Mouse (Mus musculus) midbrain, embryonic 12.5 days (tissue): Measurements from ENCODE around the gene Prss29. TPM values are rescaled to one million over a fixed set of nuclear protein-coding genes. Genes with fewer than 3 reads are reported as not detected.

Experiments used
- ATAC-seq: fragments of 200-750 bp; cut with Nextera tagmentation; 2 replicates; pipeline ENCODE4 v1.8.0; 2017; ENCODE audit warnings: low read depth, moderate TSS enrichment, moderate library complexity; ENCODE audit not compliant: low FRiP score
- H3K27ac ChIP-seq: fragments of 300-500 bp; sonication (generic); replicated peaks from 2 replicates; pipeline ENCODE4 v1.5.1; 2016; ENCODE audit warnings: mild to moderate bottlenecking
- H3K27me3 ChIP-seq: fragments of 300-500 bp; sonication (generic); 2 replicates; pipeline ENCODE4 v1.6.1; 2016; ENCODE audit warnings: mild to moderate bottlenecking
- H3K36me3 ChIP-seq: fragments of 300-500 bp; sonication (generic); 2 replicates; pipeline ENCODE4 v1.6.1; 2016
- H3K4me1 ChIP-seq: fragments of 300-500 bp; sonication (generic); 2 replicates; pipeline ENCODE4 v1.6.1; 2016
- H3K4me2 ChIP-seq: fragments of 300-500 bp; sonication (generic); replicated peaks from 2 replicates; pipeline ENCODE4 v1.6.1; 2016; ENCODE audit warnings: mild to moderate bottlenecking, moderate library complexity
- H3K4me3 ChIP-seq: fragments of 300-500 bp; sonication (generic); 2 replicates; pipeline ENCODE4 v1.5.1; 2016; ENCODE audit warnings: mild to moderate bottlenecking
- H3K9ac ChIP-seq: fragments of 300-500 bp; sonication (generic); replicated peaks from 2 replicates; pipeline ENCODE4 v1.6.1; 2016; ENCODE audit warnings: mild to moderate bottlenecking, moderate library complexity
- H3K9me3 ChIP-seq: fragments of 300-500 bp; sonication (generic); 2 replicates; pipeline ENCODE4 v1.6.1; 2016; ENCODE audit warnings: mild to moderate bottlenecking
- WGBS: fragments of 180-500 bp; shearing (Covaris S2); methylation state at CpG from one replicate; pipeline ENCODE4 v1.1.7; 2016; 5-methylcytosine and 5-hydroxymethylcytosine counted together
- polyA plus RNA-seq: library from polyadenylated mRNA; unstranded; fragments of >200 nt; fragmentation: Nextera tagmentation; extraction: Ambion mirVana; gene quantifications from 2 replicates; pipeline ENCODE4 v1.2.1, GENCODE M21; 2016

Gene Prss29
- polyA plus RNA-seq = not detected in 2 replicates

GRCm38 (mm10) chr17:25318354-25318753 lies at the start of gene Prss29:
Gene Prss29 (plus strand): TSS chr17:25318654.
- ATAC-seq = no peak
- Histone ChIP-seq H3K9ac (no peak within 1 kb of the TSS), H3K27ac (no peak within 1 kb of the TSS), H3K4me2 (no peak within 1 kb of the TSS), H3K4me1 (no peaks in the 10 kb centered on the region), H3K9me3 (no peaks in the 10 kb centered on the region), H3K36me3 (no peaks in the 10 kb centered on the region), H3K27me3 (0 out of 2 replicates have a peak, but pooled peaks cover under 1% of the 10 kb centered on the region), H3K4me3 (no peak within 1 kb of the TSS)
- WGBS = 74% methylated on average over 5 of the region's 5 CpGs

GRCm38 (mm10) chr17:25270795-25271335 lies 47.6 kb upstream of the Prss29 start:
- WGBS = 89% methylated on average over 2 of the region's 2 CpGs
- H3K4me2 ChIP-seq = peak overlapping the region; percentile 98
- no peak for ATAC-seq

GRCm38 (mm10) chr17:25272326-25272725 lies 46.1 kb upstream of the Prss29 start:
- WGBS = under 1% methylated on average over 10 of the region's 10 CpGs
- Histone ChIP-seq H3K27ac (peak overlapping the region; percentile 99), H3K9me3 (no peaks in the 10 kb centered on the region), H3K4me3 (peak overlapping the region; percentile 84), H3K4me2 (peak overlapping the region; percentile 98), H3K36me3 (peaks cover 26% of the 10 kb centered on the region), H3K27me3 (no peaks in the 10 kb centered on the region), H3K9ac (peak overlapping the region; percentile 96), H3K4me1 (peaks cover 34% of the 10 kb centered on the region)
- ATAC-seq = no peak

More at GRCm38 (mm10) chr17:25270795-25271335, 47.6 kb upstream of the Prss29 start:
- Histone ChIP-seq H3K9ac (no peak overlapping the region), H3K4me3 (peak overlapping the region; percentile 84), H3K9me3 (no peaks in the 10 kb centered on the region), H3K36me3 (peaks cover 41% of the 10 kb centered on the region), H3K27ac (no peak overlapping the region), H3K4me1 (peaks cover 34% of the 10 kb centered on the region), H3K27me3 (no peaks in the 10 kb centered on the region)

- Histone ChIP-seq H3K36me3 (peaks cover 18% of the 10 kb centered on the region), H3K9me3 (no peaks in the 10 kb centered on the region), H3K4me2 (peak overlapping the region; percentile 98), H3K27me3 (no peaks in the 10 kb centered on the region), H3K4me1 (peaks cover 34% of the 10 kb centered on the region), H3K27ac (peak overlapping the region; percentile 99), H3K4me3 (peak overlapping the region; percentile 84), H3K9ac (peak overlapping the region; percentile 96)
- ATAC-seq = peak; percentile 93
- under 1% methylated on average over 81 of the region's 92 CpGs for WGBS
Measured at GRCm38 (mm10) chr17:25272951-25273705, 45.3 kb upstream of the Prss29 start.

- Histone ChIP-seq H3K4me1 (peaks cover 34% of the 10 kb centered on the region), H3K36me3 (peaks cover 11% of the 10 kb centered on the region), H3K9ac (peak overlapping the region; percentile 96), H3K27me3 (no peaks in the 10 kb centered on the region), H3K4me2 (peak overlapping the region; percentile 98), H3K9me3 (no peaks in the 10 kb centered on the region), H3K4me3 (peak overlapping the region; percentile 84), H3K27ac (peak overlapping the region; percentile 99)
- ATAC-seq = peak; percentile 85
- WGBS = under 1% methylated on average over 37 of the region's 45 CpGs
Measured at GRCm38 (mm10) chr17:25273706-25274501, 44.5 kb upstream of the Prss29 start.

- Histone ChIP-seq H3K27ac (peak within 1 kb of the TSS; percentile 99), H3K4me2 (peak within 1 kb of the TSS; percentile 98), H3K4me1 (peaks cover 30% of the 10 kb centered on the region), H3K9ac (peak within 1 kb of the TSS; percentile 96), H3K36me3 (peaks cover 2% of the 10 kb centered on the region), H3K4me3 (peak within 1 kb of the TSS; percentile 84), H3K27me3 (peaks cover 6% of the 10 kb centered on the region; the same call in 1 of the 2 replicates), H3K9me3 (no peaks in the 10 kb centered on the region)
- ATAC-seq = no peak
- WGBS = 86% methylated on average over 9 of the region's 9 CpGs
Measured at GRCm38 (mm10) chr17:25274571-25275346, 43.7 kb upstream of the Prss29 start, which contains the start of gene Ube2i. Gene Ube2i (minus strand): TSS chr17:25274622.

GRCm38 (mm10) chr17:25275833-25276232 lies 42.6 kb upstream of the Prss29 start:
- peaks cover 19% of the 10 kb centered on the region for H3K4me1 ChIP-seq
- H3K27ac ChIP-seq = no peak overlapping the region
- ATAC-seq = no peak
- no peak overlapping the region for H3K9ac ChIP-seq
- H3K27me3 ChIP-seq = peaks cover 6% of the 10 kb centered on the region; the same call in 1 of the 2 replicates
- no peaks in the 10 kb centered on the region for H3K9me3 ChIP-seq
- H3K4me2 ChIP-seq = no peak overlapping the region
- H3K4me3 ChIP-seq = no peak overlapping the region
- 98% methylated on average over 3 of the region's 3 CpGs for WGBS
- H3K36me3 ChIP-seq = no peaks in the 10 kb centered on the region

GRCm38 (mm10) chr17:25282133-25282532 lies 36.3 kb upstream of the Prss29 start:
- H3K27me3 ChIP-seq = peaks cover 6% of the 10 kb centered on the region; the same call in 1 of the 2 replicates
- no peak overlapping the region for H3K27ac ChIP-seq
- H3K4me3 ChIP-seq = no peak overlapping the region
- no peaks in the 10 kb centered on the region for H3K36me3 ChIP-seq
- H3K4me2 ChIP-seq = no peak overlapping the region
- 0 out of 2 replicates have a peak, but pooled peaks cover 2% of the 10 kb centered on the region for H3K9me3 ChIP-seq
- no peak overlapping the region for H3K9ac ChIP-seq
- ATAC-seq = no peak
- 40% methylated on average over 11 of the region's 11 CpGs for WGBS
- no peaks in the 10 kb centered on the region for H3K4me1 ChIP-seq

GRCm38 (mm10) chr17:25285033-25285432 lies 33.4 kb upstream of the Prss29 start:
- Histone ChIP-seq H3K4me3 (no peak overlapping the region), H3K36me3 (no peaks in the 10 kb centered on the region), H3K27ac (no peak overlapping the region), H3K4me2 (no peak overlapping the region), H3K9ac (no peak overlapping the region), H3K27me3 (no peaks in the 10 kb centered on the region), H3K9me3 (0 out of 2 replicates have a peak, but pooled peaks cover 2% of the 10 kb centered on the region), H3K4me1 (no peaks in the 10 kb centered on the region)
- WGBS = 23% methylated on average over 3 of the region's 3 CpGs
- ATAC-seq = no peak

GRCm38 (mm10) chr17:25288842-25289241 lies 29.6 kb upstream of the Prss29 start:
- Histone ChIP-seq H3K9me3 (0 out of 2 replicates have a peak, but pooled peaks cover 2% of the 10 kb centered on the region), H3K36me3 (no peaks in the 10 kb centered on the region), H3K27ac (no peak overlapping the region), H3K4me2 (no peak overlapping the region), H3K9ac (no peak overlapping the region), H3K4me3 (no peak overlapping the region), H3K4me1 (no peaks in the 10 kb centered on the region), H3K27me3 (no peaks in the 10 kb centered on the region)
- no peak for ATAC-seq
- WGBS = 37% methylated on average over 4 of the region's 4 CpGs

GRCm38 (mm10) chr17:25290411-25290810 lies 28.0 kb upstream of the Prss29 start:
- H3K4me3 ChIP-seq = no peak overlapping the region
- no peak overlapping the region for H3K27ac ChIP-seq
- no peaks in the 10 kb centered on the region for H3K27me3 ChIP-seq
- H3K4me1 ChIP-seq = no peaks in the 10 kb centered on the region
- H3K9me3 ChIP-seq = no peaks in the 10 kb centered on the region
- no peak for ATAC-seq
- WGBS = 22% methylated on average over 4 of the region's 4 CpGs
- no peak overlapping the region for H3K9ac ChIP-seq
- H3K36me3 ChIP-seq = no peaks in the 10 kb centered on the region
- no peak overlapping the region for H3K4me2 ChIP-seq
